Mouse (Mus musculus) forebrain, embryonic 12.5 days (tissue): ENCODE measurements around the gene Fgf12. TPM values are rescaled to one million over a fixed set of nuclear protein-coding genes. Genes with fewer than 3 reads are reported as not detected.

Experiments
- ATAC-seq: fragments of 200-750 bp; cut with Nextera tagmentation; 2 replicates; pipeline ENCODE4 v1.8.0; 2017; ENCODE audit warnings: moderate TSS enrichment; ENCODE audit not compliant: low FRiP score
- H3K27ac ChIP-seq: fragments of 300-500 bp; sonication (generic); 2 replicates; pipeline ENCODE4 v1.5.1; 2016; ENCODE audit warnings: mild to moderate bottlenecking
- H3K27me3 ChIP-seq: fragments of 300-500 bp; sonication (generic); 2 replicates; pipeline ENCODE4 v1.6.1; 2016; ENCODE audit warnings: mild to moderate bottlenecking
- H3K36me3 ChIP-seq: fragments of 300-500 bp; sonication (generic); replicated peaks from 2 replicates; pipeline ENCODE4 v1.6.1; 2016; ENCODE audit warnings: mild to moderate bottlenecking
- H3K4me1 ChIP-seq: fragments of 300-500 bp; sonication (generic); 2 replicates; pipeline ENCODE4 v1.6.1; 2016
- H3K4me2 ChIP-seq: fragments of 300-500 bp; sonication (generic); 2 replicates; pipeline ENCODE4 v1.6.1; 2016; ENCODE audit warnings: mild to moderate bottlenecking, moderate library complexity
- H3K4me3 ChIP-seq: fragments of 300-500 bp; sonication (generic); replicated peaks from 2 replicates; pipeline ENCODE4 v1.5.1; 2016; ENCODE audit warnings: mild to moderate bottlenecking
- H3K9ac ChIP-seq: fragments of 300-500 bp; sonication (generic); 2 replicates; pipeline ENCODE4 v1.6.1; 2016; ENCODE audit warnings: mild to moderate bottlenecking
- H3K9me3 ChIP-seq: fragments of 300-500 bp; sonication (generic); 2 replicates; pipeline ENCODE4 v1.6.1; 2016
- WGBS: fragments of 180-500 bp; shearing (Covaris S2); methylation state at CpG from one replicate; pipeline ENCODE4 v1.1.7; 2016; 5-methylcytosine and 5-hydroxymethylcytosine counted together
- polyA plus RNA-seq: library from polyadenylated mRNA; unstranded; fragments of >200 nt; fragmentation: Nextera tagmentation; extraction: Ambion mirVana; gene quantifications from 2 replicates; pipeline ENCODE4 v1.2.1, GENCODE M21; 2016

Fgf12 gene
- polyA plus RNA-seq, 1 experiment from 2014 or later: 5.6 TPM

DNA sequence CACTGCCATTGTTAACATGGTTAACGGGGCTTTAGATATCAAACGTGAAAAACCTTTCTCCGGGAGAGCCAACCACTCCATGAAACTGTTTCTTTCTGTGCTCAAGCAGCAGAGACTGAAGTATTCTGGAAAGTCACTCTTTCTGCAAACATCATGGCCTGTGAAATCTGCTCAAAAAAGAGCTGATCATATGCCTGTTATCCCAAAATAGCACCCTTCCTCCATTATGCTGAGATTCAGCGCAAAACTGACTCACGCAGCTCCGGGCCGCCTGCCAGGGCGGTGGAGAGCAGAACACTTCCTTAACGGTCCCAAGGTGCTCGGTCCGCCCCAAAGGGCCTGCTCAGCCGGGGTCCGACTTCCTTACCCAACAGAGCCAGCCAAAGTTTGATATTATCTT lies 156.8 kb downstream of the Fgf12 start:
- no peak for ATAC-seq
- H3K4me3 ChIP-seq: no peak overlapping the region
- H3K4me2 ChIP-seq: no peak overlapping the region
- H3K9me3 ChIP-seq: no peaks in the 10 kb centered on the region
- peaks cover 4% of the 10 kb centered on the region; the same call in 1 of the 2 replicates for H3K4me1 ChIP-seq
- WGBS: 88% methylated on average over 13 of the region's 13 CpGs
- H3K36me3 ChIP-seq: no peaks in the 10 kb centered on the region
- no peaks in the 10 kb centered on the region for H3K27me3 ChIP-seq
- no peak overlapping the region for H3K9ac ChIP-seq
- no peak overlapping the region for H3K27ac ChIP-seq

DNA sequence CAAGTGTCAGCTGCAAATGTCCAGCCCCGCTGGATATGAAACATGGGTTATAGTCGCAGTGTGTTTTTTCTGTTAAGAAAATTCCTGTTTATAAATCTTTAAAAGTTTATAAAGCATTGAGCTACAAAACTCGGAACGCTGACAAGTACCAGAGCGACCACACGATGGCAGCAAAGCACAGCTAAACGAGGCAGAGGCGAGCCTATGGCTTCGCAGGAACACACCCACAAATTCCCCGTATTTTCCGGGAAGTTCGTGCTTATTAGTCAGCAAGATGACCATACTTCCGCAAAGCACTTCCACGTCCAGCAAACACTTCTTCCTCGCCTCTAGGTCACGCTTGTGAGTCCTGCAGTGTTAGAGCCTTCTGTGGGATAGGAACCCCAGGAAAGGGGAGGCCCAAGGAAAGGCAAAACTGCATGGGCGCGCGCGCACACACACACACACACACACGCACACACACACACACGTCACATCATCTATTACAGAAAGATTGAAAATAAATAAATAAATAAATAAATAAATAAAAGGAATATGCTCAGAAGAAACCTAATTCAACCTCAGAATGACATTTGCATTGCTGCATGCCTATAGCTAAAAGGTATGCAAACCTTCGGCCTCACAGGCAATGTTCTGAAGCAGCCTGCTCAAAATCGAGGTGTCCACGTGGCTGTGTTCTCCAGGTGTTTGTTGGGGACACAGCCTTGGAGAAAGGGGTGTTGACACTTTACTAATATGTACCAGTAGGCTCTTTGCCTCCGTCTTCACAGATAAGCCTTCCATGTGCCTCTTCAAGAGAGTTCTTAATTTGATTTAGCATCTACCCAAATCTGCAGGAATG lies 159.6 kb downstream of the Fgf12 start:
- ATAC-seq: peak; percentile 65; the same call in 1 of the 2 replicates
- WGBS: 30% methylated on average over 26 of the region's 26 CpGs
- Histone ChIP-seq H3K27me3 (no peaks in the 10 kb centered on the region), H3K4me1 (peaks cover 4% of the 10 kb centered on the region; the same call in 1 of the 2 replicates), H3K4me2 (peak overlapping the region; percentile 51), H3K9me3 (no peaks in the 10 kb centered on the region), H3K9ac (peak overlapping the region; percentile 39; the same call in 1 of the 2 replicates), H3K4me3 (peak overlapping the region; percentile 27), H3K36me3 (no peaks in the 10 kb centered on the region), H3K27ac (no peak overlapping the region)

DNA sequence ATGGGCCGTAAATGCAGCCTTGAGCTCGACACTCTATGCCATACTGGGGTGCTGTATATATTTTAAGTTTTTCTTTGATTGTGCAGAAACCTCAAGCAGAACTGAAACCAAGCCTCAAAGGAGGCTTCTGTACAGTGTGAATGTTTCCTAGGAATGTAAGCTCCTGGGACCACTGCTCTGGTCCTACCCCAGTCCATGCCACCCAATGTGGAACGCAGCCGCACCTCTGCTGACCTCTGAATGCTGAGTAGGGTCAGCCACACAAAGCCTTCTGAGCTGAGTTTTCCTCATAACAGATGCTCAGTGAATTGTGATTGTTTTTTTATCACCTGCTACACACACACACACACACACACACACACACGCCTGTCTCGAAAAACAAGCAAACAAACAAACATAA lies 160.4 kb downstream of the Fgf12 start:
- no peak overlapping the region for H3K27ac ChIP-seq
- no peak overlapping the region for H3K4me2 ChIP-seq
- 83% methylated on average over 6 of the region's 6 CpGs for whole genome bisulfite sequencing
- no peaks in the 10 kb centered on the region for H3K36me3 ChIP-seq
- ATAC-seq: 0 out of 2 replicates have a peak, but pooled peaks have one; percentile 36
- H3K9ac ChIP-seq: no peak overlapping the region
- no peaks in the 10 kb centered on the region for H3K9me3 ChIP-seq
- no peaks in the 10 kb centered on the region for H3K27me3 ChIP-seq
- no peak overlapping the region for H3K4me3 ChIP-seq
- peaks cover 4% of the 10 kb centered on the region; the same call in 1 of the 2 replicates for H3K4me1 ChIP-seq

DNA sequence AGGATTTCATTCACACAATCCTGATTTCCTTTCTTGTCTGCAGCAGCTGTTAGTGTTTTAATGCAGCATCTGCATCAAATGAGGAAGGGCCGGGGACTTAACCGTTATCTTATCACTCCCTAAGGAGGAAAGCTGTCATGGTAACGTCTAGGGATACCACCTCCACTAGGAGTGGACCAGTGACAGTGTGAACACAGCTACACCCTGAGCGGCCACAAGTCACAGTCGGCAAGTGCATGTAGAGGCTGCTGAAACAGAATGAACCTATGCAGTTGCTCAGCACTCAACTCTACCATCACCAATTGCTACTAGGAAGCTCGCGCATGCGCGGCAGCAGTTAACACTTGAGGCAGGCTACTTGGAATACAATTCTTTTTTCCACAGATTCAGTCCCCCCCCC lies 161.3 kb downstream of the Fgf12 start:
- no peak for ATAC-seq
- WGBS: 64% methylated on average over 9 of the region's 9 CpGs
- H3K36me3 ChIP-seq: no peaks in the 10 kb centered on the region
- H3K27me3 ChIP-seq: no peaks in the 10 kb centered on the region
- H3K9me3 ChIP-seq: no peaks in the 10 kb centered on the region
- H3K4me2 ChIP-seq: no peak overlapping the region
- H3K9ac ChIP-seq: no peak overlapping the region
- no peak overlapping the region for H3K4me3 ChIP-seq
- H3K4me1 ChIP-seq: peaks cover 4% of the 10 kb centered on the region; the same call in 1 of the 2 replicates
- no peak overlapping the region for H3K27ac ChIP-seq

DNA sequence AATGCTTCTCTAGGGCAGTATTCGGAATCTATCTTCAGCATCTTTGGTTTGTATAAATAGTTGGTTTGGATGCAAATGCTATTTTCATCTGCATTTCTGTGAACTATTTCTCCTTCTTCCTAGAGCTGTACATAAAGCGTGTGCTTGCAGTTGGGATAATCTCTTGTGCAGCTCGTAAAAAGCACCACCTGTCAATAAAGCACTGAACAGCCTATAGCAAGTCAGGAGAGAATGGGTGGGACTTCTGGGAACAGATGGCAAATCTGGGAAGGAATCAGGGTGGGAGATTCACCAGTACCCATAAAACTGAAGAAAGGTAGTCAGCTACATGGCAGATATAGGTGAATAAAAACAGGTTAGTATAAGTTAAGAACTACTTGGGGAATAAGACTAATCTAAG lies 180.7 kb downstream of the Fgf12 start:
- H3K4me3 ChIP-seq: no peak overlapping the region
- ATAC-seq: no peak
- WGBS: 54% methylated on average over 3 of the region's 3 CpGs

DNA sequence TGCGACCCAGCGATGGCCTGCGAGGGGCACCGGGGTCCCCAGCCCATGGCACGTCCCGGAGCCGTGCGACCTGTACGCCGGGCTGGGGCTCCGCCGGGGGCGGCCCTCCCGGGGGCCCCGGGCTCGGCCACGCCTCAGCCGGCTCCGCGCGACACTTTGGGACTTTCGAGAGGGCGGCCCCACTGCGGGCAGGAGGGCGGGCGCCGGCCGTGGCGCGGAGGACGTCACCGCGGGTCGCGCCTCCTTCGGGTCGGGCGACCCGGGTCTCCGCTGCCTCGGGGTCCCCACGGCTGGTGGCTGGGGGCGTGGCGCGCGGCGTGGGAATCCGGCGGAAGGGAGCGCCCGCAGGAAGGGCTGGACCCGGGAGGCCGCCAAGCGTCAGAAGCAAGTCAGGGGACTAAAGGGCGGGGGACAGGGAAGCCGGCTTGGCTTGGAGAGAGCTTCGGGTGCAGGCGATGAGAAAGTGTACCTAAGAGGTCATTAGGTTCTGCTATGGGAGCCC lies 188.1 kb downstream of the Fgf12 start:
- H3K9ac ChIP-seq: peak overlapping the region; percentile 56
- H3K27me3 ChIP-seq: peaks cover 34% of the 10 kb centered on the region
- WGBS: under 1% methylated on average over 58 of the region's 58 CpGs
- H3K27ac ChIP-seq: no peak overlapping the region
- H3K9me3 ChIP-seq: no peaks in the 10 kb centered on the region
- H3K36me3 ChIP-seq: no peaks in the 10 kb centered on the region
- peaks cover 12% of the 10 kb centered on the region for H3K4me1 ChIP-seq
- peak overlapping the region; percentile 68 for H3K4me3 ChIP-seq
- H3K4me2 ChIP-seq: peak overlapping the region; percentile 100
- peak; percentile 82 for ATAC-seq

More for the DNA sequence above, 180.7 kb downstream of the Fgf12 start:
- H3K4me2 ChIP-seq: no peak overlapping the region
- no peaks in the 10 kb centered on the region for H3K36me3 ChIP-seq
- H3K4me1 ChIP-seq: no peaks in the 10 kb centered on the region
- H3K9me3 ChIP-seq: no peaks in the 10 kb centered on the region
- H3K27me3 ChIP-seq: no peaks in the 10 kb centered on the region
- H3K9ac ChIP-seq: no peak overlapping the region
- no peak overlapping the region for H3K27ac ChIP-seq

DNA sequence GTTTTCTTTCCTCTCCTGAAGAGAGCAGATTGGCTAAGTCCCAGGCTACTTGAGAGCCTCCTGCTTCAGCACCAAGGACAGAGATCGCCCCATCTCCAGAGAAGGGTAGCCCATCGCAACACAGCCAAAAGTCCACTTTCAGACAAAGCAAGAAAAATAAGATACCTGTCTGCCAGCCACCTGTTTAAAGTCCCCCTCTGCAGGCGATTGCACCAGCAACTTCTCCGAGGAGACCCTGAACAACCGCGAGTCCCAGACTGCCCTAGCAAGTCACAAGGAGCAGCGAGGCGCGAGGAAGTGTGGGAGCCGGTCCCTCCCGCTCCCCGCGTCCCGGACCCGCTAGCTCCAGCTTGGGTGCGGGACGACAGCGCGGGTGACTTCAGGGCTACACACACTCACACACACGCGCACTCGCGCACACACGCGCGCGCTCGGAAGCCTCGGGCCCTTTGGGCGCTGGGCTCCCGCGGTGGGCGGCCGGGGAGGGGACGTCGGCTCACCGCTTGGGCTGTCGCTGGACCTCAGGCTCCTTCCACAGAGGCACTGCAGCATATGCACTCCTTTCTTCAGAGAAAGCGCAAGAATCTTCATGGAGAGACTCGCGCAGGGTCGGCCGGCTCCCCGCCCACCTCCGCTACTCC lies 188.7 kb downstream of the Fgf12 start:
- ATAC-seq: peak; percentile 85
- WGBS: under 1% methylated on average over 45 of the region's 45 CpGs
- H3K36me3 ChIP-seq: no peaks in the 10 kb centered on the region
- peak overlapping the region; percentile 100 for H3K4me2 ChIP-seq
- peaks cover 12% of the 10 kb centered on the region for H3K4me1 ChIP-seq
- H3K9me3 ChIP-seq: no peaks in the 10 kb centered on the region
- H3K27ac ChIP-seq: no peak overlapping the region
- peaks cover 34% of the 10 kb centered on the region for H3K27me3 ChIP-seq
- peak overlapping the region; percentile 56 for H3K9ac ChIP-seq
- peak overlapping the region; percentile 68 for H3K4me3 ChIP-seq

DNA sequence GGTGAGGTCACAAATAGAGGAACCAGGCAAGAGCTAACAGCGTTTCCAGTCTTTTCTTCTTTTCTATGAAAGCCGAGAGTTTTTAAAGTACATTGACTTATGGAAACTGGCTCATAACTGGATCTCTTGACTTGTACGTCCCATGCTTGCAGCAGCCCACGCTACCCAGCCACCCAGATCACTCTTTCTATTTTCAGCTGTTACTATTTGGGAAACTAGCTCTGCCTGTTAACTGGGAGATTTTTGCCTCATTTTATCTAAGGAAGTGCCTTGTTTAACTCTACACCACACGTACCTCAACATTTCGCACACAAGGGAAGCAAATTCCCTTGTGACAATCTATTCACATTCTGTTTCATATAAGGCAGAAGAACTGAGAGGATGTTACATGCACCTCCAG lies 190.0 kb downstream of the Fgf12 start:
- H3K27ac ChIP-seq: no peak overlapping the region
- peaks cover 34% of the 10 kb centered on the region for H3K27me3 ChIP-seq
- 80% methylated on average over 6 of the region's 6 CpGs for WGBS
- no peaks in the 10 kb centered on the region for H3K36me3 ChIP-seq
- H3K9me3 ChIP-seq: no peaks in the 10 kb centered on the region
- no peak overlapping the region for H3K4me2 ChIP-seq
- ATAC-seq: no peak
- H3K9ac ChIP-seq: no peak overlapping the region
- H3K4me1 ChIP-seq: peaks cover 12% of the 10 kb centered on the region
- no peak overlapping the region for H3K4me3 ChIP-seq

DNA sequence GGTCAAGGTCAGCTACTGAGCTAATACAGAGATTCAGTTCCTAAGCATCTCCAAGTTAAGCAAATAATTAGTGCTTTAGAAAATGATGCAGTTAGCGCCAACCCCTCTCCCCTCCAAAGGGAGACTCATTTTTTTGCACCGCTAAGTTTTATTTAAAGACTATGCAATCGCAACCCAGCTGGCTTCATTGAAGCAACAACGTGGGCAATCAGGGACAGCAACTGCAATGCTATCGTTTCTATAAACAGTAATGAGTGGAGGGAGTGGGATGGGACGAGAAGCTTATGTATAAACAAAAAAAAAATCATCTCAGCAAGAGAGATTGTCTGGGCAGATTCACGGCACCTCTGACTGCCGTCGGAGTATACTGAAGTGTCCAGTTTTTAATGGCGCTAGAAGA lies 197.6 kb downstream of the Fgf12 start:
- Histone ChIP-seq H3K9ac (no peak overlapping the region), H3K27ac (no peak overlapping the region), H3K4me2 (no peak overlapping the region), H3K4me3 (no peak overlapping the region), H3K9me3 (no peaks in the 10 kb centered on the region), H3K4me1 (no peaks in the 10 kb centered on the region), H3K36me3 (no peaks in the 10 kb centered on the region), H3K27me3 (no peaks in the 10 kb centered on the region)
- 78% methylated on average over 10 of the region's 10 CpGs for WGBS
- ATAC-seq: no peak

DNA sequence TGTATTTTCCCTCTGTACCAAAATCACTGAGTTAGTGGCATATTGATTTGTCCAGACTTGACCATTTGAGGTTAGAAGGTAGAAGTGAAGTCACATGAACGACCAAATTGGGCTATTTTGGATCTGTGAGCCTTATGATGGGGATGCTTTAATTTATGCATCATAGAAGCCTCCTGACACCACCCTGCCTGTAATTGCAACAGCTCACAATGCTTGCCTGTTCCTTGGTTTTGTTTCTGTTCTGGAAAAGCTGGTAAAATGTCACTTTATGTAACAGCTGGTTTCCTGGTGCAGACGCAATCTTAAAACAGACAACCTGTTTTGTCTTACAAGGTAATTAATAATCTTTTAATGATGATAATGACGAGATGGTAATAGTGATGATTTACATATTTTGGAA lies 213.4 kb downstream of the Fgf12 start:
- ATAC-seq: no peak
- Histone ChIP-seq H3K4me2 (no peak overlapping the region), H3K27ac (no peak overlapping the region), H3K27me3 (no peaks in the 10 kb centered on the region), H3K4me1 (no peaks in the 10 kb centered on the region), H3K4me3 (no peak overlapping the region), H3K9ac (no peak overlapping the region), H3K36me3 (no peaks in the 10 kb centered on the region), H3K9me3 (no peaks in the 10 kb centered on the region)
- WGBS: 81% methylated on average over 3 of the region's 3 CpGs

DNA sequence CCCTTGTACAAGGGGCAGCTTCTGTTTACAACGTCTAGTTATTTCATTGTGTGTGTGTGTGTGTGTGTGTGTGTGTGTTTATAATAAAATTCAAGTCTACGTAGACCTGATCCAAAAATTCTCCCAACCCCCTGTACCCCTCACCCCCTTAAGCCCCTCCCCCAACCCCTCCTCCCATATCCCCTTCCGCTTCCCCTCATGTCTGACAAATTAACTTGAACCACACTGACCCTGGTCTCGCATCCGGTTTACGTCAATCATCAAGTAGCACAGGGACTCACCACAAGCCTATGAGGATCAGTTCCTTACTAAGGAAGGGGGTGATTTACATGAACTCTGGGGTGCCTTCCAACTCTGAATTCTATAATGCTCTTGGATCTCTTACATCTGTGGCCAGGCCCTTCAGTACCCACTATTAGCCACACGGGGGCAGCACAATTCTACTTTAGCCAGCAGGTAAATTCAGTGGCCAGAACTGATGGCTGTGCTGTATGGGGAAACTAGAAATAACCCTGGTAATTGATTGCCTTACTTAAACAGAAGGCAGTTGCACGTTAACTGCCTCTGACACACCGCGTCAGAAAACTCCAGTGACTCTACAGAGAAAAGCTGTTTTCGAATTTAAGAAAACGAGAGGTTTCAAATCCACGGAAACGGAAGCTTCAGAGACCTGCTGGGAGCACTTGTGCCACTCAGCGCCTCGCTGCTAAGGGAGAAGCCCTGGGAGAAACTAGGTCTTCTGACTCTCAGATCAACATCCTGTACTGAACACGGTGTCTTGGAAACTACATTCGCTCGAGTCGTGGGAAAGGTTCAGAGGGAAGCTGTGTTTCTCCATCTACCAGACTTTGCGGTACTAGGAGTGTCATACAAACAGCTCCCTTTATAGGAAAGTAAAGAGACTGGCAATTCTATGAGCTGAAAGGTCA lies 235.0 kb downstream of the Fgf12 start:
- H3K4me3 ChIP-seq: peak overlapping the region; percentile 13; the same call in 1 of the 2 replicates
- ATAC-seq: peak; percentile 93
- WGBS: 38% methylated on average over 21 of the region's 21 CpGs

DNA sequence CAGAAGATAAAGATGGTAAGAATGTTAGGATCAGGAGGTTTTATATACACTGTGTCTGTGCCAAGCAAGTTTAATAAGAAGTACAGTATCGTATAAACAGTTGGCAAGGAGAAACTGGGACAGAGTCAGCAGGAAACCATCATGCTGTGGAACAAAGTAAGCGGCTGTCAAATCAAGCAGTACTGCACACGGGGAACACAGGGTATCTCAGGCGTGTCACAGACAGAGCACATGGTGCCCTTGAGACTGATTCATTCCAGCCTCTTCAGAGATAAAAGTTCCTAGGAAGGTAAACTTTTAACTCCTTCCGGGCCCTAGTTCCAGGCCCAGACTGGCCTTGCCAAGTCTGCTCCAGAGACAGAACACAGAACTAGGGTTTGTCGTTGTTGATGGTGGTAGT lies 240.4 kb downstream of the Fgf12 start:
- no peak overlapping the region for H3K4me3 ChIP-seq
- no peak for ATAC-seq
- no peak overlapping the region for H3K9ac ChIP-seq
- H3K27ac ChIP-seq: no peak overlapping the region
- no peak overlapping the region for H3K4me2 ChIP-seq
- H3K36me3 ChIP-seq: no peaks in the 10 kb centered on the region
- no peaks in the 10 kb centered on the region for H3K9me3 ChIP-seq
- no peaks in the 10 kb centered on the region for H3K27me3 ChIP-seq
- 84% methylated on average over 6 of the region's 6 CpGs for WGBS
- H3K4me1 ChIP-seq: peaks cover 3% of the 10 kb centered on the region; the same call in 1 of the 2 replicates

More for the DNA sequence above, 235.0 kb downstream of the Fgf12 start:
- no peaks in the 10 kb centered on the region for H3K27me3 ChIP-seq
- H3K4me1 ChIP-seq: no peaks in the 10 kb centered on the region
- peak overlapping the region; percentile 40 for H3K4me2 ChIP-seq
- H3K9ac ChIP-seq: no peak overlapping the region
- H3K27ac ChIP-seq: no peak overlapping the region
- no peaks in the 10 kb centered on the region for H3K9me3 ChIP-seq
- H3K36me3 ChIP-seq: no peaks in the 10 kb centered on the region
